Mouse (Mus musculus) left cerebral cortex, adult 11 months (tissue): Measurements from ENCODE around the gene Gpr137b.
A peak's percentile ranks its signal among the peaks of the same experiment; 100 is the strongest.
"Not testable (repeated sequence)": the region's sequence is repeated elsewhere in the genome, so short reads cannot be mapped to it uniquely, and the experiment has no call there.

ENCODE experiments used
- DNase-seq: peaks from one replicate; pipeline ENCODE4 v3.0.0; 2022; ENCODE audit warnings: low spot score

Gpr137b gene

GRCm38 (mm10) chr13:13393228-13394095 is at the start of gene Gpr137b:
Gene Gpr137b (minus strand): TSS chr13:13394014.
- DNase-seq = peak; percentile 35

- not testable (repeated sequence) for DNase-seq
Measured at GRCm38 (mm10) chr13:13438112-13438953, 44.5 kb upstream of the Gpr137b start.

GRCm38 (mm10) chr13:13437460-13438015 is 43.7 kb upstream of the Gpr137b start, which contains the start of gene Nid1:
Gene Nid1 (plus strand): TSS chr13:13437551.
- DNase-seq = not testable (repeated sequence)

- DNase-seq = not testable (repeated sequence)
Measured at GRCm38 (mm10) chr13:13436161-13436560, 42.3 kb upstream of the Gpr137b start.

GRCm38 (mm10) chr13:13423301-13423700 is 29.5 kb upstream of the Gpr137b start:
- not testable (repeated sequence) for DNase-seq

- not testable (repeated sequence) for DNase-seq
Measured at GRCm38 (mm10) chr13:13418859-13419258, 25.0 kb upstream of the Gpr137b start.

GRCm38 (mm10) chr13:13416007-13416337 is 22.2 kb upstream of the Gpr137b start:
- DNase-seq = not testable (repeated sequence)

- DNase-seq = peak; percentile 26
Measured at GRCm38 (mm10) chr13:13415120-13416006, 21.5 kb upstream of the Gpr137b start.

GRCm38 (mm10) chr13:13414206-13414605 is 20.4 kb upstream of the Gpr137b start:
- no peak for DNase-seq

- not testable (repeated sequence) for DNase-seq
Measured at GRCm38 (mm10) chr13:13405511-13405910, 11.7 kb upstream of the Gpr137b start.

GRCm38 (mm10) chr13:13404517-13405155 is 10.8 kb upstream of the Gpr137b start:
- DNase-seq = not testable (repeated sequence)

- not testable (repeated sequence) for DNase-seq
Measured at GRCm38 (mm10) chr13:13403839-13404238, 10.0 kb upstream of the Gpr137b start.

GRCm38 (mm10) chr13:13403366-13403765 is 9.6 kb upstream of the Gpr137b start:
- DNase-seq = not testable (repeated sequence)

GRCm38 (mm10) chr13:13402818-13403217 is 9.0 kb upstream of the Gpr137b start:
- not testable (repeated sequence) for DNase-seq

- not testable (repeated sequence) for DNase-seq
Measured at GRCm38 (mm10) chr13:13400851-13401250, 7.0 kb upstream of the Gpr137b start.

GRCm38 (mm10) chr13:13394096-13394395 is 232 bp upstream of the Gpr137b start:
- not testable (repeated sequence) for DNase-seq

GRCm38 (mm10) chr13:13378168-13378859 is 15.5 kb downstream of the Gpr137b start:
- DNase-seq = not testable (repeated sequence)

GRCm38 (mm10) chr13:13377180-13377579 is 16.6 kb downstream of the Gpr137b start:
- DNase-seq = no peak

- DNase-seq = not testable (repeated sequence)
Measured at GRCm38 (mm10) chr13:13373965-13374364, 19.8 kb downstream of the Gpr137b start.

GRCm38 (mm10) chr13:13371436-13371835 is 22.4 kb downstream of the Gpr137b start:
- not testable (repeated sequence) for DNase-seq
